Mouse (Mus musculus) cerebellum, adult 11-12 months (tissue): Measurements from ENCODE around the gene Olfr49.

ENCODE experiments used
- DNase-seq: peaks from one replicate; pipeline ENCODE4 v3.0.0; 2022

The Olfr49 gene

GRCm38 (mm10) chr14:54284839-54285238, at the start of gene Olfr49:
Olfr49 (minus strand) TSS chr14:54284939.
- DNase-seq, result no peak

- DNase-seq, result no peak
These were observed 48.9 kb upstream of the Olfr49 start for GRCm38 (mm10) chr14:54333452-54334189.

GRCm38 (mm10) chr14:54332176-54333074, 47.7 kb upstream of the Olfr49 start:
- no peak for DNase-seq

GRCm38 (mm10) chr14:54331178-54331577, 46.4 kb upstream of the Olfr49 start:
- DNase-seq, result no peak

GRCm38 (mm10) chr14:54329201-54329600, 44.5 kb upstream of the Olfr49 start:
- no peak for DNase-seq

GRCm38 (mm10) chr14:54328548-54328947, 43.8 kb upstream of the Olfr49 start:
- no peak for DNase-seq

- DNase-seq, result no peak
These were observed 39.7 kb upstream of the Olfr49 start for GRCm38 (mm10) chr14:54324486-54324885.

GRCm38 (mm10) chr14:54321556-54322376, 37.0 kb upstream of the Olfr49 start:
- DNase-seq, result no peak

- DNase-seq, result no peak
These were observed 27.0 kb upstream of the Olfr49 start for GRCm38 (mm10) chr14:54311763-54312162.

- no peak for DNase-seq
These were observed 15.9 kb upstream of the Olfr49 start for GRCm38 (mm10) chr14:54300676-54301075.

- no peak for DNase-seq
These were observed 15.4 kb upstream of the Olfr49 start for GRCm38 (mm10) chr14:54300136-54300535.

GRCm38 (mm10) chr14:54276446-54276845, 8.3 kb downstream of the Olfr49 start:
- no peak for DNase-seq

GRCm38 (mm10) chr14:54272696-54273095, 12.0 kb downstream of the Olfr49 start:
- DNase-seq, result no peak

GRCm38 (mm10) chr14:54271976-54272606, 12.6 kb downstream of the Olfr49 start:
- no peak for DNase-seq

- no peak for DNase-seq
These were observed 14.3 kb downstream of the Olfr49 start for GRCm38 (mm10) chr14:54270413-54270812.

- DNase-seq, result no peak
These were observed 15.2 kb downstream of the Olfr49 start for GRCm38 (mm10) chr14:54269566-54269965.

GRCm38 (mm10) chr14:54267966-54268365, 16.8 kb downstream of the Olfr49 start:
- no peak for DNase-seq

- no peak for DNase-seq
These were observed 18.8 kb downstream of the Olfr49 start for GRCm38 (mm10) chr14:54265951-54266350.

GRCm38 (mm10) chr14:54265093-54265492, 19.6 kb downstream of the Olfr49 start:
- DNase-seq, result no peak

GRCm38 (mm10) chr14:54264231-54264630, 20.5 kb downstream of the Olfr49 start:
- DNase-seq, result no peak

GRCm38 (mm10) chr14:54263099-54263498, 21.6 kb downstream of the Olfr49 start:
- no peak for DNase-seq

- no peak for DNase-seq
These were observed 22.1 kb downstream of the Olfr49 start for GRCm38 (mm10) chr14:54262622-54263021.

- DNase-seq, result no peak
These were observed 23.4 kb downstream of the Olfr49 start for GRCm38 (mm10) chr14:54261386-54261785.
